Mouse (Mus musculus): ENCODE results near the gene Fras1. TPM values are rescaled to one million over a fixed set of nuclear protein-coding genes. Genes with fewer than 3 reads are reported as not detected.

Gene Fras1
- polyA plus RNA-seq, 1 experiment from 2014 or later = 7.4 TPM

- H3K4me3 ChIP-seq = no peak overlapping the region
Measured at GRCm38 (mm10) chr5:96641297-96641696, 267.5 kb downstream of the Fras1 start.

GRCm38 (mm10) chr5:96675676-96676075 lies 301.9 kb downstream of the Fras1 start:
- WGBS = 87% methylated on average over 4 of the region's 4 CpGs
- ATAC-seq = peak; percentile 62; the same call in 1 of the 2 replicates
- Histone ChIP-seq H3K4me1 (no peaks in the 10 kb centered on the region), H3K27me3 (no peaks in the 10 kb centered on the region), H3K36me3 (ENCODE audit: poor library complexity, severe bottlenecking) (no peaks in the 10 kb centered on the region), H3K4me2 (no peak overlapping the region), H3K27ac (no peak overlapping the region), H3K9ac (no peak overlapping the region), H3K9me3 (replicated peaks) (no peaks in the 10 kb centered on the region), H3K4me3 (no peak overlapping the region)

More at GRCm38 (mm10) chr5:96641297-96641696, 267.5 kb downstream of the Fras1 start:
- Histone ChIP-seq H3K9ac (no peak overlapping the region), H3K9me3 (replicated peaks) (no peaks in the 10 kb centered on the region), H3K27me3 (no peaks in the 10 kb centered on the region), H3K36me3 (ENCODE audit: poor library complexity, severe bottlenecking) (no peaks in the 10 kb centered on the region), H3K4me1 (no peaks in the 10 kb centered on the region), H3K4me2 (no peak overlapping the region), H3K27ac (no peak overlapping the region)
- 94% methylated on average over 2 of the region's 2 CpGs for WGBS
- no peak for ATAC-seq

- Histone ChIP-seq H3K36me3 (ENCODE audit: poor library complexity, severe bottlenecking) (no peaks in the 10 kb centered on the region; the same call in 1 of the 2 replicates), H3K4me1 (no peaks in the 10 kb centered on the region), H3K4me3 (no peak overlapping the region), H3K9ac (no peak overlapping the region), H3K4me2 (no peak overlapping the region), H3K9me3 (replicated peaks) (no peaks in the 10 kb centered on the region), H3K27me3 (no peaks in the 10 kb centered on the region), H3K27ac (no peak overlapping the region)
- peak; percentile 38; the same call in 1 of the 2 replicates for ATAC-seq
- WGBS = 25% methylated on average over 2 of the region's 2 CpGs
Measured at GRCm38 (mm10) chr5:96677498-96677897, 303.7 kb downstream of the Fras1 start.

GRCm38 (mm10) chr5:96681085-96681484 lies 307.3 kb downstream of the Fras1 start:
- Histone ChIP-seq H3K27ac (no peak overlapping the region), H3K36me3 (ENCODE audit: poor library complexity, severe bottlenecking) (peaks cover 4% of the 10 kb centered on the region; the same call in 1 of the 2 replicates), H3K9ac (no peak overlapping the region), H3K4me3 (no peak overlapping the region), H3K9me3 (replicated peaks) (no peaks in the 10 kb centered on the region), H3K4me1 (no peaks in the 10 kb centered on the region), H3K27me3 (no peaks in the 10 kb centered on the region), H3K4me2 (no peak overlapping the region)
- no peak for ATAC-seq
- WGBS = 43% methylated on average over 3 of the region's 3 CpGs

- H3K27me3 ChIP-seq = no peaks in the 10 kb centered on the region
- H3K27ac ChIP-seq = no peak overlapping the region
- peaks cover 4% of the 10 kb centered on the region; the same call in 1 of the 2 replicates for H3K36me3 ChIP-seq (ENCODE audit: poor library complexity, severe bottlenecking)
- no peak for ATAC-seq
- no peak overlapping the region for H3K4me2 ChIP-seq
- WGBS = 92% methylated on average over 2 of the region's 2 CpGs
- no peak overlapping the region for H3K9ac ChIP-seq
- no peak overlapping the region for H3K4me3 ChIP-seq
- H3K4me1 ChIP-seq = no peaks in the 10 kb centered on the region
- H3K9me3 ChIP-seq (replicated peaks) = no peaks in the 10 kb centered on the region
Measured at GRCm38 (mm10) chr5:96682777-96683176, 309.0 kb downstream of the Fras1 start.

- Histone ChIP-seq H3K27ac (no peak overlapping the region), H3K27me3 (no peaks in the 10 kb centered on the region), H3K4me1 (no peaks in the 10 kb centered on the region), H3K4me3 (no peak overlapping the region), H3K36me3 (ENCODE audit: poor library complexity, severe bottlenecking) (peaks cover 4% of the 10 kb centered on the region; the same call in 1 of the 2 replicates), H3K9me3 (replicated peaks) (no peaks in the 10 kb centered on the region), H3K4me2 (no peak overlapping the region), H3K9ac (no peak overlapping the region)
- no peak for ATAC-seq
- 90% methylated on average over 2 of the region's 2 CpGs for WGBS
Measured at GRCm38 (mm10) chr5:96688885-96689284, 315.1 kb downstream of the Fras1 start.

GRCm38 (mm10) chr5:96698972-96699371 lies 325.2 kb downstream of the Fras1 start:
- Histone ChIP-seq H3K9me3 (replicated peaks) (no peaks in the 10 kb centered on the region), H3K9ac (no peak overlapping the region), H3K4me2 (no peak overlapping the region), H3K27me3 (no peaks in the 10 kb centered on the region), H3K27ac (no peak overlapping the region), H3K4me1 (peaks cover 9% of the 10 kb centered on the region), H3K4me3 (no peak overlapping the region), H3K36me3 (ENCODE audit: poor library complexity, severe bottlenecking) (no peaks in the 10 kb centered on the region)
- no peak for ATAC-seq
- 89% methylated on average over 8 of the region's 8 CpGs for WGBS

GRCm38 (mm10) chr5:96702706-96703625 lies 329.2 kb downstream of the Fras1 start:
- no peaks in the 10 kb centered on the region for H3K9me3 ChIP-seq (replicated peaks)
- peak overlapping the region; percentile 28; the same call in 1 of the 2 replicates for H3K4me2 ChIP-seq
- H3K27me3 ChIP-seq = no peaks in the 10 kb centered on the region
- peaks cover 9% of the 10 kb centered on the region for H3K4me1 ChIP-seq
- no peak overlapping the region for H3K4me3 ChIP-seq
- no peaks in the 10 kb centered on the region for H3K36me3 ChIP-seq (ENCODE audit: poor library complexity, severe bottlenecking)
- 41% methylated on average over 22 of the region's 22 CpGs for WGBS
- H3K27ac ChIP-seq = no peak overlapping the region
- 0 out of 2 replicates have a peak overlapping the region, but pooled peaks have one; percentile 12 for H3K9ac ChIP-seq
- ATAC-seq = peak; percentile 82

GRCm38 (mm10) chr5:96708515-96708914 lies 334.8 kb downstream of the Fras1 start:
- no peak overlapping the region for H3K4me3 ChIP-seq
- no peak overlapping the region for H3K27ac ChIP-seq
- H3K27me3 ChIP-seq = no peaks in the 10 kb centered on the region
- no peaks in the 10 kb centered on the region for H3K4me1 ChIP-seq
- ATAC-seq = no peak
- WGBS = 57% methylated on average over 10 of the region's 10 CpGs
- H3K36me3 ChIP-seq (ENCODE audit: poor library complexity, severe bottlenecking) = no peaks in the 10 kb centered on the region
- no peaks in the 10 kb centered on the region for H3K9me3 ChIP-seq (replicated peaks)
- H3K4me2 ChIP-seq = no peak overlapping the region
- no peak overlapping the region for H3K9ac ChIP-seq

- WGBS = 72% methylated on average over 12 of the region's 12 CpGs
- Histone ChIP-seq H3K9me3 (replicated peaks) (no peaks in the 10 kb centered on the region), H3K4me2 (no peak overlapping the region), H3K36me3 (ENCODE audit: poor library complexity, severe bottlenecking) (no peaks in the 10 kb centered on the region), H3K27me3 (no peaks in the 10 kb centered on the region), H3K4me1 (peaks cover 10% of the 10 kb centered on the region), H3K9ac (no peak overlapping the region), H3K27ac (no peak overlapping the region), H3K4me3 (no peak overlapping the region)
- ATAC-seq = no peak
Measured at GRCm38 (mm10) chr5:96712089-96712684, 338.4 kb downstream of the Fras1 start.

- H3K27ac ChIP-seq = no peak overlapping the region
- H3K9me3 ChIP-seq (replicated peaks) = no peaks in the 10 kb centered on the region
- no peak for ATAC-seq
- no peaks in the 10 kb centered on the region for H3K36me3 ChIP-seq (ENCODE audit: poor library complexity, severe bottlenecking)
- 82% methylated on average over 4 of the region's 4 CpGs for WGBS
- no peak overlapping the region for H3K4me3 ChIP-seq
- H3K4me2 ChIP-seq = no peak overlapping the region
- peaks cover 10% of the 10 kb centered on the region for H3K4me1 ChIP-seq
- no peaks in the 10 kb centered on the region for H3K27me3 ChIP-seq
- no peak overlapping the region for H3K9ac ChIP-seq
Measured at GRCm38 (mm10) chr5:96712799-96713198, 339.0 kb downstream of the Fras1 start.

All from forebrain, embryonic 13.5 days (tissue).